Mouse (Mus musculus): Measurements from ENCODE around the gene Olfr554.

DNA sequence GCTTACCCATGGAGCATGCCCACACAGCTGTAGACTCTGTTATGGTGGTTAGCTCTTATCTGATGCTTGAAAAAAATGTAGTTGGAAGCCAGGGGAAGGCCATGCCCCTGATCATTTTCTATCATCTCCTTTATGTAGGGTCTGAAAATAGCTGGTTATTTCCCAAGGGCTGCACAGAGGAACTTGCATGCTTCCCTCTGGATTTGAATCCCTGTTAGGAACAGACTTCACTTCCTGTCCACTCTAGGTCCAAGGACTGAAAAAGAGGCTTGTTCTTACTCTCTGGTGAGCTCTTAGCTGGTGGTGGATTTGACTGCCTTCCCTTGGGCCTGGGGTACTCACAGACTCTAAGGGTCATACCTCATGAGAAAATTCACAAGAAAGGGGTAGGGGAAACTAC is 20.1 kb upstream of the Olfr554 start, which contains the start of gene Olfr553:
- no peak for TF ChIP-seq CTCF (IDR thresholded peaks at IDR 0.05; ENCODE audit: low read depth, low read length)
- TF ChIP-seq POLR2A (IDR thresholded peaks at IDR 0.05; ENCODE audit: extremely low read depth, insufficient read depth, low read length): no peak
